Mouse (Mus musculus): ENCODE results near the gene Dgkg.

DNA sequence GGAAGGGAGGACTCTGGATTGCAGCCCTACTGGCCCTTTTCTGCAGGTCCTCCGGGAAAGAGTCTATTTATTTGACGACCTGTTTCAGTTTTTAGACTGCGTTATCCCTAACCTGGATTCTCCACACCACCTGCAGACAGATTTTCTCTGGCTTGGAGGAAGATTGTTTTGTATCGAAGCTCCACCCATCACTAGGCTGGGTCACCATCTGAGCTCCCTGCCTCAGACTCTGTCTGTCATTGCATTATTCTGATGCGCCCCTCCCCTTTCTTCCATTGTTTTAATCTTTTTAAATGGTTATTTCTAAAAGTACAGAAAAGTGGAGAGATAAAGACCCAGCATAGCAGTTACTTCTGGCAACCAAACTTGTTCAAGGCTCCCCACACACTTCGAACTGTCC is 151.4 kb downstream of the Dgkg start:
- TF ChIP-seq CTCF (IDR thresholded peaks at IDR 0.05; ENCODE audit: borderline replicate concordance, insufficient read depth, low read depth, low read length) (no peak), POLR2A (IDR thresholded peaks at IDR 0.05; ENCODE audit: borderline replicate concordance, insufficient read depth, low read length) (no peak)

Data from cerebellum, adult 2 months (tissue).